Mouse (Mus musculus) CH12.LX (cell line): Measurements from ENCODE around the gene Ccdc62. TPM values are rescaled to one million over a fixed set of nuclear protein-coding genes. Genes with fewer than 3 reads are reported as not detected.

Source experiments
- DNase-seq: peaks from one replicate; pipeline ENCODE4 v3.0.0-alpha.2; 2013; ENCODE audit errors: extremely low read depth
- H3K27ac ChIP-seq: 2 replicates; pipeline ENCODE4 v1.5.1; 2012; ENCODE audit warnings: low read depth, mild to moderate bottlenecking, control low read depth, moderate library complexity; ENCODE audit not compliant: insufficient read depth
- H3K27me3 ChIP-seq: replicated peaks from 2 replicates; pipeline ENCODE3; 2012; ENCODE audit warnings: inconsistent platforms
- H3K36me3 ChIP-seq, 2 experiments: replicated peaks in 1 of 2; 2 replicates each; pipeline versions ENCODE3 to v1.6.1; 2012; ENCODE audit warnings: inconsistent platforms in 1 of 2, low read length in 1 of 2, mild to moderate bottlenecking in 1 of 2, mixed read lengths in 1 of 2, moderate library complexity in 1 of 2; ENCODE audit not compliant: control insufficient read depth in 1 of 2, insufficient read depth in 1 of 2
- H3K4me1 ChIP-seq, 2 experiments: 2 replicates each; pipeline ENCODE4 v1.6.1; 2012; ENCODE audit warnings: inconsistent platforms in 1 of 2, moderate library complexity in 1 of 2; ENCODE audit not compliant: insufficient read depth in 2 of 2, control insufficient read depth in 1 of 2
- H3K4me2 ChIP-seq: 2 replicates; pipeline ENCODE4 v1.6.1; 2012; ENCODE audit warnings: low read depth, mild to moderate bottlenecking, control low read depth; ENCODE audit not compliant: poor library complexity, insufficient read depth, severe bottlenecking
- H3K4me3 ChIP-seq, 3 experiments: fragments of 150-350 bp in 1 of 3; sonication (generic) in 1 of 3; replicated peaks in 1 of 3; 2 replicates each; pipeline versions ENCODE3 to v1.5.1; 2011 to 2012; ENCODE audit warnings: low read depth in 2 of 3, low read length in 2 of 3, mild to moderate bottlenecking in 2 of 3, moderate library complexity in 2 of 3, control low read depth in 1 of 3, improper control_type of control experiment in 1 of 3, inconsistent platforms in 1 of 3, mixed read lengths in 1 of 3; ENCODE audit not compliant: poor library complexity in 1 of 3
- H3K79me2 ChIP-seq: replicated peaks from 2 replicates; pipeline ENCODE4 v1.6.1; 2012; ENCODE audit warnings: mild to moderate bottlenecking, moderate library complexity; ENCODE audit not compliant: control insufficient read depth, poor library complexity, insufficient read depth, severe bottlenecking; ENCODE audit errors: extremely low read depth
- H3K9ac ChIP-seq: 2 replicates; pipeline ENCODE4 v1.6.1; 2012; ENCODE audit warnings: low read depth, mild to moderate bottlenecking, control low read depth, moderate library complexity; ENCODE audit not compliant: insufficient read depth
- H3K9me3 ChIP-seq: replicated peaks from 2 replicates; pipeline ENCODE3; 2012; ENCODE audit warnings: low read length, inconsistent platforms, mixed read lengths
- CHD1 ChIP-seq: IDR thresholded peaks from 2 replicates; pipeline ENCODE4 v1.6.1; 2012; ENCODE audit warnings: low read depth, low read length, improper control_type of control experiment, inconsistent platforms
- CHD2 ChIP-seq: IDR thresholded peaks from 2 replicates; pipeline ENCODE4 v1.6.1; 2011; ENCODE audit warnings: low read length, improper control_type of control experiment
- E2F4 ChIP-seq: IDR thresholded peaks from 2 replicates; pipeline ENCODE4 v1.6.1; 2011; ENCODE audit warnings: low read depth, low read length, improper control_type of control experiment; ENCODE audit not compliant: insufficient replicate concordance
- EP300 ChIP-seq: IDR thresholded peaks from 2 replicates; pipeline ENCODE4 v1.6.1; 2011; ENCODE audit warnings: low read length, improper control_type of control experiment
- HCFC1 ChIP-seq: IDR thresholded peaks from 2 replicates; pipeline ENCODE4 v1.6.1; 2012; ENCODE audit warnings: low read depth, mild to moderate bottlenecking, inconsistent platforms, low read length, improper control_type of control experiment
- IRF4 ChIP-seq: IDR thresholded peaks from 2 replicates; pipeline ENCODE4 v1.6.1; 2014; ENCODE audit warnings: low read depth, mild to moderate bottlenecking, inconsistent platforms, low read length, improper control_type of control experiment
- JUN ChIP-seq: IDR thresholded peaks from 2 replicates; pipeline ENCODE4 v1.6.1; 2011; ENCODE audit warnings: low read depth, mild to moderate bottlenecking, low read length, improper control_type of control experiment, moderate library complexity; ENCODE audit not compliant: insufficient read depth
- JUND ChIP-seq: conservative IDR thresholded peaks from 2 replicates; pipeline ENCODE4 v1.6.1; 2011; ENCODE audit warnings: low read depth, low read length, improper control_type of control experiment
- MAFK ChIP-seq: IDR thresholded peaks from 2 replicates; pipeline ENCODE4 v1.6.1; 2011; ENCODE audit warnings: low read length, improper control_type of control experiment; ENCODE audit not compliant: insufficient replicate concordance
- MAX ChIP-seq: IDR thresholded peaks from 2 replicates; pipeline ENCODE4 v1.6.1; 2011; ENCODE audit warnings: low read length, improper control_type of control experiment
- MAZ ChIP-seq: IDR thresholded peaks from 2 replicates; pipeline ENCODE4 v1.6.1; 2012; ENCODE audit warnings: low read depth, mild to moderate bottlenecking, inconsistent platforms, low read length, improper control_type of control experiment, moderate library complexity
- MEF2A ChIP-seq: IDR thresholded peaks from 2 replicates; pipeline ENCODE4 v1.6.1; 2014; ENCODE audit warnings: low read depth, mild to moderate bottlenecking, inconsistent platforms, low read length, improper control_type of control experiment, borderline replicate concordance
- MXI1 ChIP-seq: IDR thresholded peaks from 2 replicates; pipeline ENCODE4 v1.6.1; 2011; ENCODE audit warnings: mild to moderate bottlenecking, low read depth, low read length, improper control_type of control experiment
- NELFE ChIP-seq: IDR thresholded peaks from 2 replicates; pipeline ENCODE4 v1.6.1; 2011; ENCODE audit warnings: low read depth, low read length, improper control_type of control experiment
- NRF1 ChIP-seq: IDR thresholded peaks from 2 replicates; pipeline ENCODE4 v1.6.1; 2014; ENCODE audit warnings: low read depth, mild to moderate bottlenecking, inconsistent platforms, low read length, improper control_type of control experiment, moderate library complexity
- PAX5 ChIP-seq: IDR thresholded peaks from 2 replicates; pipeline ENCODE4 v1.6.1; 2012; ENCODE audit warnings: low read length, inconsistent platforms, mixed read lengths
- POLR2AphosphoS2 ChIP-seq: IDR thresholded peaks from 2 replicates; pipeline ENCODE4 v1.6.1; 2011; ENCODE audit warnings: low read depth, low read length, improper control_type of control experiment
- RAD21 ChIP-seq: IDR thresholded peaks from 2 replicates; pipeline ENCODE4 v1.6.1; 2011; ENCODE audit warnings: low read depth, mild to moderate bottlenecking, low read length, improper control_type of control experiment, moderate library complexity
- RCOR1 ChIP-seq: conservative IDR thresholded peaks from 2 replicates; pipeline ENCODE4 v1.6.1; 2012; ENCODE audit warnings: low read depth, mild to moderate bottlenecking, inconsistent platforms, low read length, improper control_type of control experiment
- TBP ChIP-seq: conservative IDR thresholded peaks from 2 replicates; pipeline ENCODE4 v1.6.1; 2011; ENCODE audit warnings: low read depth, low read length, improper control_type of control experiment
- TCF12 ChIP-seq: IDR thresholded peaks from 2 replicates; pipeline ENCODE4 v1.6.1; 2014; ENCODE audit warnings: low read depth, mild to moderate bottlenecking, inconsistent platforms, low read length, improper control_type of control experiment
- ZC3H11A ChIP-seq: IDR thresholded peaks from 2 replicates; pipeline ENCODE4 v1.6.1; 2012; ENCODE audit warnings: low read depth, mild to moderate bottlenecking, inconsistent platforms, low read length, improper control_type of control experiment
- ZMIZ1 ChIP-seq: IDR thresholded peaks from 2 replicates; pipeline ENCODE4 v1.6.1; 2012; ENCODE audit warnings: low read depth, mild to moderate bottlenecking, inconsistent platforms, low read length, improper control_type of control experiment
- dilution Hi-C: fragments of 300-500 bp; cut with MboI; formaldehyde crosslinking; loops from 2 replicates; pipeline ENCODE4 v1.14.3; 2020; ENCODE audit warnings: low sequenced_read_pairs; ENCODE audit not compliant: extremely low pct_unique_long_range_greater_than_20kb, extremely low pct_ligation_motif_present
- in situ Hi-C: fragments of 300-500 bp; cut with MboI; formaldehyde crosslinking; loops from 3 replicates; pipeline ENCODE4 v1.14.3; 2019; ENCODE audit warnings: low sequenced_read_pairs, low pct_ligation_motif_present, low pct_unique_long_range_greater_than_20kb, mixed read lengths
- polyA plus RNA-seq: library from polyadenylated mRNA; unstranded; fragments of >175 nt; gene quantifications from 2 replicates; pipeline ENCODE4 v1.2.1, GENCODE M21; 2012; ENCODE audit warnings: low read depth; ENCODE audit not compliant: insufficient read length
- total RNA-seq, 2 experiments: library from RNA; depleted of rRNA; stranded (reverse); fragments of 300-350 nt in 1 of 2; fragments of >200 nt in 1 of 2; gene quantifications; 2 replicates each; pipeline ENCODE4 v1.2.3; 2012 to 2014

The Ccdc62 gene
- total and polyA plus RNA-seq, 3 experiments, result 1.6 to 5.3 (median 2.0) TPM

GRCm38 (mm10) chr5:123960129-123960528 is 29.6 kb downstream of the Ccdc62 start:
- H3K4me3 ChIP-seq, result no peak overlapping the region
- peaks cover 0 to 6% of the 10 kb centered on the region in 2 experiments; a peak in 2 of 4 replicates for H3K4me1 ChIP-seq
- no peak overlapping the region for H3K4me2 ChIP-seq
- dilution Hi-C loops (no loop called here), in situ Hi-C loops (no loop called here)
- no peaks in the 10 kb centered on the region for H3K9me3 ChIP-seq
- no peak for DNase-seq
- H3K27me3 ChIP-seq, result no peaks in the 10 kb centered on the region
- TF ChIP-seq PAX5 (no peak), NELFE (no peak), JUN (no peak), MAX (no peak), IRF4 (no peak), ZMIZ1 (no peak), EP300 (no peak), MEF2A (no peak), CHD2 (no peak), MXI1 (no peak), TBP (no peak), MAFK (no peak), POLR2AphosphoS2 (no peak)
- no peak overlapping the region for H3K27ac ChIP-seq
- no peaks in the 10 kb centered on the region for H3K79me2 ChIP-seq
- no peaks in the 10 kb centered on the region for H3K36me3 ChIP-seq
- no peak overlapping the region for H3K9ac ChIP-seq

DNA sequence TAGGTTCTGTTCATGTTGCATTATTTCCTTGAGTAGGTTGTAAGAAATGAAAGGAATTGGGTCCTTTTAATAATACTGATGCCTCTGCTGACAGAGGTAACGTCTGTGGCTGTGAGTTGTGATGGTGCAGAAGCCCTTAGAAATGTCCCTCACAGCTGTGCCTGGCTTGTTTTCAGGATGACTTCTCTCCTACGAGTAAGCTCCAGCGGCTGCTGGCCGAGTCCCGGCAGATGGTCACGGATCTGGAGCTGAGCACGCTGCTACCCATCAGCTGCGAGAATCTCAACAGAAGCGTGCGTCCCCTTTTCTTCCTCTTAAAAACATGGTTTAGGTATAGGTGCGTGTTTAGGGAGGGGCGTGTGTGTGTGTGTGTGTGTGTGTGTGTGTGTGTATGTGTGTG is 30.6 kb downstream of the Ccdc62 start:
- Histone ChIP-seq H3K9ac (no peak overlapping the region), H3K36me3 (no peaks in the 10 kb centered on the region), H3K4me3 (no peak overlapping the region)
- in situ Hi-C loops, result no loop called here
- TF ChIP-seq TCF12 (no peak), E2F4 (no peak), MAZ (no peak), RCOR1 (no peak), CHD1 (no peak), RAD21 (no peak), CHD2 (no peak), JUND (no peak), ZC3H11A (no peak), MAX (no peak), NRF1 (no peak), HCFC1 (no peak)
- TF ChIP-seq, all 38 proteins: peak for 0
- no peak overlapping the region for H3K27ac ChIP-seq
- DNase-seq, result no peak
- dilution Hi-C loops, result no loop called here
- no peak overlapping the region for H3K4me2 ChIP-seq
- H3K4me1 ChIP-seq, result peaks cover 0 to 6% of the 10 kb centered on the region in 2 experiments; a peak in 2 of 4 replicates
- H3K9me3 ChIP-seq, result no peaks in the 10 kb centered on the region
- no peaks in the 10 kb centered on the region for H3K27me3 ChIP-seq
- no peaks in the 10 kb centered on the region for H3K79me2 ChIP-seq
